Mouse (Mus musculus) embryonic fibroblast, embryonic 13.5 days (primary cell): Measurements from ENCODE around the gene Dlx3. TPM values are rescaled to one million over a fixed set of nuclear protein-coding genes. Genes with fewer than 3 reads are reported as not detected.

ENCODE experiments used
- H3K27ac ChIP-seq: 2 replicates; pipeline ENCODE4 v1.5.1; 2012; ENCODE audit warnings: low read length, control low read depth, inconsistent platforms; ENCODE audit not compliant: insufficient read depth
- H3K4me1 ChIP-seq: 2 replicates; pipeline ENCODE4 v1.6.1; 2011; ENCODE audit warnings: low read length; ENCODE audit not compliant: control insufficient read depth, insufficient read depth
- H3K4me3 ChIP-seq: 2 replicates; pipeline ENCODE4 v1.5.1; 2011; ENCODE audit warnings: mild to moderate bottlenecking, control low read depth, low read length; ENCODE audit not compliant: insufficient read depth
- CTCF ChIP-seq: IDR thresholded peaks from 2 replicates; pipeline ENCODE4 v1.5.1; 2011; ENCODE audit warnings: mild to moderate bottlenecking, control low read depth, low read length, moderate library complexity, borderline replicate concordance; ENCODE audit not compliant: insufficient read depth
- POLR2A ChIP-seq: IDR thresholded peaks from 2 replicates; pipeline ENCODE4 v1.6.1; 2011; ENCODE audit warnings: low read depth, mild to moderate bottlenecking, control low read depth, low read length, moderate library complexity
- polyA plus RNA-seq: library from polyadenylated mRNA; stranded (reverse); fragments of >200 nt; gene quantifications from 2 replicates; pipeline ENCODE4 v1.2.4, GENCODE M21; 2011; ENCODE audit warnings: low read depth; ENCODE audit not compliant: missing spikeins, insufficient read length

The Dlx3 gene
- polyA plus RNA-seq, 1 experiment: 0.19 TPM

DNA sequence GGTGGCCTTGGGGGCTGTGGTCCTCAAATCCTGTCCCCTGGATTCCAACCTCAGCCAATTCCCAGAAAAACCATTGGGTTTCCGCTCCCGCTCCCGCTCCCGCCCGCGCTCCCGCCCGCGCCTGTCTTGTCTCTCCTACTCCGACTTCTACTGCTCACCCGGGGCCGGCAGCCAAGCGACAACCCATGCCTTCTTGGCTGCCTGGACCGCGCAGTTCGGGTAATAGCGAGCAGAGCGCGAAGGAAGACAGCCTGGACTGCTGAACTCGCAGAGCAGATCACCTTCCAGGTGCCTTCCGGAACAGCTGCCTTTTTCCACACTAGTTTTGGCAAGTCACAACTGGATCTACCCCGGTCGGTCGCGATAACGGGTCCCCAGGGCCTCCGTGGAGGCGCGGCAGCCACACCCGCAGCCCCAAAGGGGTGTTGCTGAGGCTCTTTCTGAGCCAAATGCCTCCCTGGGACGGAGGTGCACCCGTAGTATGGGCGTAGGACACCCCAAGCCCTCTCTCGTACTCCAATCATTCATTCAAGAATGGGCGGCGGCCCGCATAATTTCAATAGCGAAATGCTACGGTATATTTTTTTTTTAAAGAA lies 23.2 kb downstream of the Dlx3 start:
- no peak overlapping the region for H3K27ac ChIP-seq
- peaks cover 4% of the 10 kb centered on the region for H3K4me1 ChIP-seq
- no peak for TF ChIP-seq CTCF
- TF ChIP-seq POLR2A: no peak
- H3K4me3 ChIP-seq: no peak overlapping the region

DNA sequence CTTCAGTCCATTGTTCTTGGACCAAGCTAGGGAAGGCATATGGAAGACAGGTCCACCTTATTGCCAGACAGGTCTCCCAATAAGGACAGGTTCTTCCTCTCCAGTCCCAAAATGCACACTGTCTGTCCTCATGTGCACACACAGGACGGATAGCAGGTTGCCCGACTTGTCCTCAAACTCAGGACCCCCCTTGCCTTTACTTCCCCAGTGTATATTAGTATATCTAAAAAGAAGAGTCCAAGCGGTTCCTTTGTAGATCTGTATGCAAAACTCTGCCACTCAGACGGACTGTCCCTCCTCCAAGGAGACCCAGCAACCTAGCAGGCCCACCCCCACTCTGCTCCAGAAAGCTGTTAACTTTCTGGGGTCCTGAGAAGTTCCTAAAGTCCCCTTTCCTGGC lies 23.7 kb downstream of the Dlx3 start:
- Histone ChIP-seq H3K4me1 (peaks cover 4% of the 10 kb centered on the region), H3K27ac (no peak overlapping the region), H3K4me3 (no peak overlapping the region)
- TF ChIP-seq CTCF (no peak), POLR2A (no peak)

DNA sequence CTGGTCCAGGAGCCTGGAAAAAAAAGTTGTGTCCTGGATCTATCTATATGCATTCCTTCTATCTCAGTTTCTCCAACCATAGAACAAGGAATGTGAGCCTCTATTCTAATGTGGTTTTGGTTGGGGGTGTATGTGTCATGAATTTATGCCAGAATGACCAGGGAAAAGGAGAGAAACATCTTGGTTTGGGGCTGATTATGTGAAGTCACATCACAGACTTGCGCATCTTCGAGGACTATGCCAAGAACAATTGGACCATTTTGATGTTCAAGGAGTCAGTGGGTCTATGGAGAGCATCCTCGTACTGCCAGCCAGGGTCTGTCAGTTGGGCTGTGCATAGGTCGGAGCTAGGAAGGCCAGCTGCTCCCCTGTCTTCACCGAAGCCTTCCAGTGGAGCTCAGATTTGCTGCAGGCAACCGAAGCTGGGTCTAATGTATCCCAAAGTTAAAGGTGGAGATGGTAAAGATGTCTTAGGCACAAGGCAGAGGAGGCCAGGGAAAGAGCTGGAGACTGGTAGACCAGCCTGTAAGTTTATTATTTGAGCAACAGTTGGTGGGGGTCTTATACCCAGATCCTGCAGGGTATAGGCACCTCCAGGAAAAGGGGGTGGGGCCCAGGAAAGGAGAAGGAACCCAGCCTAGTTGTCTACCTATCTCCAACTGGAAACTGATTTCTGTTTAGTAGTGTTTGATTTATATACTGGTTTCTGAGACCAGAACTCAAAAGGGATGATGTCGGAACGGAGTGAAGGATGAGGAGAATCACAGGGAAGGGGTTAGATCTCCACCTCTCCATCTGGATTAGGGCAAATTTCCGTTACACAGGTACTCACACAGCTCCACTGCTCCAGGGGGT lies 24.4 kb downstream of the Dlx3 start:
- no peak overlapping the region for H3K4me3 ChIP-seq
- H3K27ac ChIP-seq: no peak overlapping the region
- H3K4me1 ChIP-seq: peaks cover 4% of the 10 kb centered on the region
- TF ChIP-seq POLR2A: no peak
- no peak for TF ChIP-seq CTCF

DNA sequence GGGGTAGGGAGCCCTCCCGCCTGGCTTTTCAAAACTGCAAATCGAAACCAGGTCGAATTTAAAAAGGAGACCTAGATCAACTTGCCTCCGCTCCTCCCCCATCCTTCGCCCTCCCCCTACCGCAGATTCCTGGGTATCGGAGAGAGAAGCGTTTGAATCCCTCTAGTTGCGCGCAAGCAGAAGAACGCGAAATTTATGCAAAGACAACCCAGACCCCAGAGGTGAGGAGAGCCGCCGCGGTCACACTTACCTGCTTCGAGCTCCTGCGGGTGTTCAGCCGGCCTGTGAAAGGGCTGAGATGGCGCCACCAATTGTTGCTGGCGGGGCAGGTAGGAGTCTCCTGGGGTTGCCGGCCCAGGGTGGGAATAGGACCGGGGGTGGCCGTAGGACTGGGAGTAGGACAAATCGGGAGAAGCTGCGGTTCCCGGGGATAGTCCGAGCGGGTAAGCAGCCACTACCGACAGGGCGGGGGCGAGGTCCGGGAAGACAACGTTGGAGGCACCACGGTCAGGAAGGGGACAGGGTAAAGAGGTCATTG lies 25.1 kb downstream of the Dlx3 start:
- peak overlapping the region; percentile 21; the same call in 1 of the 2 replicates for H3K4me3 ChIP-seq
- no peak overlapping the region for H3K27ac ChIP-seq
- no peak for TF ChIP-seq CTCF
- no peak for TF ChIP-seq POLR2A
- peaks cover 4% of the 10 kb centered on the region for H3K4me1 ChIP-seq

DNA sequence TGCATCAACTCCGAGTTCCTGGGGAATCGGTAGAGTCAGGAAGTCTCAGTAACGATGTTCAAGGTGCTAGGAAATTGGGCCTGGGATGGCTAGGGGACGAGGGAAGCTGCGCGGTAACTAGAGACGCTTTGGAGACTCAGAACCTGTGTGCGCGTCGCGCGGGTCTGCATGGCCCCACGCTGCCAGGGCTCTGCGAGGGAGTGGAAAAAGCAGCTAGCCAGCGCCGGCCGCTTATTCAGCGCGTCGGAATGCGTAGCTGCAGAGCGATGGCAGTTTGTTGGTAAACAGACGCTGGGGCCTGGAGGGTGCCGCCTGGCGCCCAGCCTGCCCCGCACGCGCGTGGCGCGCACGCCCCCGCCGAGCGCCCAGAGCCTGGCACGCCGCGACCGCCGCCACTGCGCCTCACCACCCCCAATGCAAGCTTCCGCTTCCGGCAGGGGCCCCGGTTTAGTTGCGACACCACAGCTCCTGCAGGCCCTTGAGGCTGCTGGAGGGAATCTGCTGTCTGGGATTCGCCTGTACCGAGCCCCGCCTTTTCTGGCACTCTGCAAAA lies 26.0 kb downstream of the Dlx3 start, which contains the start of gene Dlx4:
TSS of gene Dlx4 (minus strand) at position 413 of the 553 bp plus-strand sequence.
- H3K27ac ChIP-seq: no peak within 1 kb of the TSS
- TF ChIP-seq CTCF: no peak
- H3K4me1 ChIP-seq: peaks cover 4% of the 10 kb centered on the region
- peak within 1 kb of the TSS; percentile 27 for H3K4me3 ChIP-seq

DNA sequence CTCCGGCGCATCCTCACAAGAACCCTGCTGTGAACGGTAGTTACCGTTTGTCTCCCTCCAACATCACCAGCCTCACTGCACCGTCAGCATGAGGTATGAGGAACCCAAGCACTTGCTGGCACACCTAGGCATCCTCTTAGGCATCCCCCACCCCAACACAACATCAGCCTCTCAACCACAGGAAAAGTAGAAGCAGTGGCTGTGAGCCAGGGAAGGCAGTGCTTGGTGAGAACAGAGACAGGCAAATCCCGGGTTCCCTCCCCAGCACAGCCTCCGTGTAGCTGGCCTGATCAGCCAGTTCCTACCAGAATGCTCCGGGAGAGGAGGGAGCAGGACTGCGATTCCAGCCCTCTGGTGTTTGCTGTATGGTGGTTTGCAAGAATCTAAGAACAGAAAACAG lies 28.8 kb downstream of the Dlx3 start:
- Histone ChIP-seq H3K4me1 (peaks cover 4% of the 10 kb centered on the region), H3K27ac (no peak overlapping the region), H3K4me3 (no peak overlapping the region)
- TF ChIP-seq POLR2A (no peak), CTCF (no peak)

DNA sequence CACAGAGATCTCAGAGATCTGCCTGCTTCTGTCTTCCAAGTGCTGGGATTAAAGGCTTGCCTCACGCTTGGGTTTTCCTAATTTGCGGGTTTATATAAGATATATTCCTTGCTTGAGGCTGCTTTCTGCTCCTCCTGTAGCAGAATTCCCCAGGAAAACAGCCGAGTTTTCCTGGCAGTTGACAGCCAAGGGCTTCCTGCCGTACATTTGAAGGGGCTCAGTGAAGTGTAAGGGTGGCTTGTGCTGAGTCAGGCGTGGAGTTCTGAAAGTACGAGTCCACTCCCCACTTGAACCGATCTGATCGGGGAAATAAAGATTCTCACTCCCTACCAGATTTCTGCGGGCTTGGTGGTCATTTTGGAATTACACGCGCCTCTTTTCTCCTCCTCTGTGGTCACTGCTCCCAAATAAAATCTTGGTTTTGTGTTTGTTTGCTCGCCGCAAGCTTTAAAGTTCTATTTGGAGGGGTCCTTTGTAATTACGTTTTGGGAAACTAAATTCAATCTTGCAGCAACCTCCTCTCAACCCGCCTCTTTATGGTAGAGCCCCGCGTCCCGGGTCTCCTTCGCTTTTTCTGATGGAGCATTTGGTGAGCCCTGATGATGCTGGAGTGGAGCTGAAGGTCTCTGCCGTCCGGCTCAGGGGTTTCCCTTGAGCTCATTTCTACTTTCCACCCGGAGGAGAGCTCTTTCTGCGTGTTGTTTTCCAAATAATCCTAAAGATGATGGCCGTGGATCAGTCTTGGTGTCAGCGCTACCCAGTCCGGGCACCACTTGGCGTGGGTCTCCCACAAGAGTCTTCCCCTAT lies 29.7 kb downstream of the Dlx3 start:
- no peak overlapping the region for H3K4me3 ChIP-seq
- no peak for TF ChIP-seq CTCF

DNA sequence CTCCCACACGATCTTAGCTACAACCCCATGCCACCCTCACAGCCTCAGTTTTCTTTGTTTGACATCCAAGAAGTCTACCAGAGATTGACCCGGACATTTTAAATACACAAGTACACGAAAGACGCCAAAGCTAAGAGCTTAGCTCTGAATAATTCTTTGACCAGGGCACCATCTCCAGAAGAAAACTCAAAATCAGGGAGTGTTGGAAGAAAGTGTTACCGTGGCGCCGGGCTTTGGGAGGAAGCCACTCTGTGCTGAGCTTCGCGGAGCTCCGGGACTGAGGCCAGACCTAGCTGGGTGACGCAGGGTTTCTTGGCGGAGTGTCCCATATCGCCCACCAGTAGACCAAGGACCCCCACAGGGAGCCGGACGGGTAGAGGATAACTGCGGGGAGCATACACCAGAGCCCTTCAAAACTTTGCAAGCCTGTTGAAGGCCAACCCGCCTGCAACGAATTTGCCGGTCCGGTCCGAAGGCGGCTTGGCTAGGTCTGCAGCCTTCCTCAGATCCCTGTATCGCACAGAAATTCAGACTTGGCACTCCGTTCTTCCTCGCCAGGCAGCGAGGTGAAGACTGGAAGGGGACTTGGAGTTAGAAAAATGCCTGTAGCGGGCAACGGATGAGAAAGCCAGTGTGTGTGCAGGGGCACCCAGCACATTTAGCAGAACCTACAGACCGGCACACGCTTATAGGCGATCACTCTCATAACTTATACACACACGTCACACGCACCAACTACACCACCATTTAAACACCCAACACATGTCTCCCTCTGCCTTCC lies 30.5 kb downstream of the Dlx3 start:
- H3K4me3 ChIP-seq: no peak overlapping the region
- peaks cover 2% of the 10 kb centered on the region for H3K4me1 ChIP-seq
- H3K27ac ChIP-seq: no peak overlapping the region
- TF ChIP-seq CTCF (no peak), POLR2A (no peak)

More for the DNA sequence above, 29.7 kb downstream of the Dlx3 start:
- Histone ChIP-seq H3K4me1 (peaks cover 4% of the 10 kb centered on the region), H3K27ac (no peak overlapping the region)

DNA sequence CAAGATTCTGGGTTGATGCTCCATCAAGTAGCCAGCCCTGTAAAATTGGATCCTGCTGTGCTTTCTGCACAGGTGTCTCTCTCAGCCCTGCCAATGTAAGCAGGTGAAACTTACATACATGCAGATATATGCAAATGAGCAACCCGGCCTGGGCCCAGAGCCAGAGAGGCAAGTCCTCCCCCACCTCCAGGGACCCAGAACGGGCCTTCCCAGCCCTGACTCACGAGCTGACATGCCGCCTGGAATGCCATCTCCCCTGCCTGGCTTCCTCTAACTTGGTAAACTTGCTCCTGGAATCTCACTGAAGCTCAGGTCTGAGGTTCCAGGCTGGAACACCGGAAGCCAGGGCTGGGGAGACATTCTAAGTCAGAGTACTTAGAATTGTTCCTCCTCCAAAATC lies 33.2 kb downstream of the Dlx3 start:
- Histone ChIP-seq H3K4me3 (no peak overlapping the region), H3K4me1 (no peaks in the 10 kb centered on the region), H3K27ac (no peak overlapping the region)
- no peak for TF ChIP-seq CTCF
- no peak for TF ChIP-seq POLR2A
